Mouse (Mus musculus) liver, embryonic 14.5 days (tissue): ENCODE results near the gene Mb21d2.

Experiments
- CTCF ChIP-seq: IDR thresholded peaks from 2 replicates; pipeline ENCODE4 v1.5.1; 2016; ENCODE audit warnings: antibody characterized with exemption, low read depth, control low read depth
- EP300 ChIP-seq: IDR thresholded peaks from 2 replicates; pipeline ENCODE4 v1.6.1; 2016; ENCODE audit warnings: antibody characterized with exemption, low read depth

- TF ChIP-seq CTCF (no peak), EP300 (no peak)
These were observed 70.5 kb downstream of the Mb21d2 start for GRCm38 (mm10) chr16:28859009-28859288.
